Mouse (Mus musculus) mouse embryonic stem cell (cell line): Measurements from ENCODE around the gene Kctd11.
"Not testable (repeated sequence)": the region's sequence is repeated elsewhere in the genome, so short reads cannot be mapped to it uniquely, and the experiment has no call there.

Experiments
- in situ Hi-C, 2 experiments: fragments of 300-500 bp; cut with MboI; formaldehyde crosslinking; loops; 1 replicate in 1 of 2; 3 replicates in 1 of 2; pipeline ENCODE4 v1.14.3; 2019 to 2020; ENCODE audit warnings: low sequenced_read_pairs in 2 of 2, low pct_unique_long_range_greater_than_20kb in 1 of 2, mixed read lengths in 1 of 2; ENCODE audit not compliant: unreplicated experiment in 1 of 2

Gene Kctd11

GRCm38 (mm10) chr11:69880853-69881603 lies at the start of gene Kctd11:
Kctd11 (minus strand) TSS chr11:69881406.
- in situ Hi-C loops = loop anchor here in 1 of 2 experiments (25.0 kb wide), 1 partner anchor 244 kb away; the partner anchor contains the start of gene Fxr2

- in situ Hi-C loops = not testable (repeated sequence)
Observed at GRCm38 (mm10) chr11:69930176-69930575, 49.0 kb upstream of the Kctd11 start.

GRCm38 (mm10) chr11:69929712-69930111 lies 48.5 kb upstream of the Kctd11 start:
- in situ Hi-C loops = no loop called here

GRCm38 (mm10) chr11:69927501-69927900 lies 46.3 kb upstream of the Kctd11 start:
- in situ Hi-C loops = no loop called here

GRCm38 (mm10) chr11:69922796-69923195 lies 41.6 kb upstream of the Kctd11 start:
- in situ Hi-C loops = no loop called here

- in situ Hi-C loops = no loop called here
Observed at GRCm38 (mm10) chr11:69922012-69922756, 41.0 kb upstream of the Kctd11 start.

- in situ Hi-C loops = no loop called here
Observed at GRCm38 (mm10) chr11:69921114-69922011, 40.2 kb upstream of the Kctd11 start, which contains the start of gene Eif5a. Eif5a (minus strand) TSS chr11:69921958.

GRCm38 (mm10) chr11:69920266-69921031 lies 39.2 kb upstream of the Kctd11 start:
- in situ Hi-C loops = no loop called here

GRCm38 (mm10) chr11:69919661-69920265 lies 38.6 kb upstream of the Kctd11 start:
- in situ Hi-C loops = no loop called here

GRCm38 (mm10) chr11:69919053-69919452 lies 37.8 kb upstream of the Kctd11 start:
- in situ Hi-C loops = no loop called here

GRCm38 (mm10) chr11:69918118-69918517 lies 36.9 kb upstream of the Kctd11 start:
- in situ Hi-C loops = no loop called here

- in situ Hi-C loops = no loop called here
Observed at GRCm38 (mm10) chr11:69917379-69917948, 36.3 kb upstream of the Kctd11 start.

- in situ Hi-C loops = not testable (repeated sequence)
Observed at GRCm38 (mm10) chr11:69916652-69917378, 35.6 kb upstream of the Kctd11 start.

GRCm38 (mm10) chr11:69915667-69916627 lies 34.7 kb upstream of the Kctd11 start:
- in situ Hi-C loops = no loop called here

- in situ Hi-C loops = no loop called here
Observed at GRCm38 (mm10) chr11:69914917-69915430, 33.8 kb upstream of the Kctd11 start.
